Mouse (Mus musculus) ES-E14 (cell line): ENCODE measurements around the gene Scel. TPM values are rescaled to one million over a fixed set of nuclear protein-coding genes. Genes with fewer than 3 reads are reported as not detected.

Experiments
- DNase-seq: peaks from one replicate; pipeline ENCODE4 v3.0.0-alpha.2; 2013; ENCODE audit warnings: low read depth, low spot score
- H3K27ac ChIP-seq: 2 replicates; pipeline ENCODE4 v1.5.1; 2012; ENCODE audit warnings: low read depth, mild to moderate bottlenecking, low read length, moderate library complexity, mixed read lengths; ENCODE audit not compliant: poor library complexity, insufficient read depth, severe bottlenecking
- H3K36me3 ChIP-seq: 2 replicates; pipeline ENCODE4 v1.6.1; 2012; ENCODE audit warnings: mild to moderate bottlenecking, low read length, moderate library complexity, mixed read lengths; ENCODE audit not compliant: control insufficient read depth, poor library complexity, insufficient read depth, severe bottlenecking
- H3K4me1 ChIP-seq, 2 experiments: fragments of 150-350 bp in 1 of 2; sonication (generic) in 1 of 2; 2 replicates each; pipeline ENCODE4 v1.6.1; 2012; ENCODE audit warnings: low read length in 2 of 2, mild to moderate bottlenecking in 1 of 2, mixed read lengths in 1 of 2; ENCODE audit not compliant: control insufficient read depth in 2 of 2, insufficient read depth in 2 of 2, poor library complexity in 1 of 2
- H3K4me3 ChIP-seq, 2 experiments: fragments of 150-350 bp in 1 of 2; sonication (generic) in 1 of 2; 2 replicates each; pipeline ENCODE4 v1.5.1; 2012; ENCODE audit warnings: low read length in 2 of 2, low read depth in 1 of 2, mild to moderate bottlenecking in 1 of 2, mixed read lengths in 1 of 2; ENCODE audit not compliant: insufficient read depth in 1 of 2, poor library complexity in 1 of 2, severe bottlenecking in 1 of 2
- H3K9ac ChIP-seq: 2 replicates; pipeline ENCODE4 v1.6.1; 2012; ENCODE audit warnings: low read depth, mild to moderate bottlenecking, low read length, mixed read lengths; ENCODE audit not compliant: poor library complexity, insufficient read depth, severe bottlenecking
- H3K9me3 ChIP-seq: fragments of 150-350 bp; sonication (generic); 2 replicates; pipeline ENCODE4 v1.6.1; 2012; ENCODE audit warnings: low read depth, mild to moderate bottlenecking, low read length; ENCODE audit not compliant: control insufficient read depth, insufficient read depth
- CHD2 ChIP-seq: IDR thresholded peaks from 2 replicates; pipeline ENCODE4 v1.6.1; 2014; ENCODE audit warnings: mild to moderate bottlenecking, low read depth, low read length, inconsistent platforms
- HCFC1 ChIP-seq: IDR thresholded peaks from 2 replicates; pipeline ENCODE4 v1.6.1; 2012; ENCODE audit warnings: low read length, inconsistent platforms, borderline replicate concordance; ENCODE audit not compliant: insufficient read depth
- MAFK ChIP-seq: IDR thresholded peaks from 2 replicates; pipeline ENCODE4 v1.6.1; 2014; ENCODE audit warnings: mild to moderate bottlenecking, low read depth, low read length, inconsistent platforms; ENCODE audit not compliant: insufficient read depth
- ZC3H11A ChIP-seq: IDR thresholded peaks from 2 replicates; pipeline ENCODE4 v1.6.1; 2012; ENCODE audit warnings: low read depth, mild to moderate bottlenecking, inconsistent platforms, low read length, borderline replicate concordance
- ZNF384 ChIP-seq: IDR thresholded peaks from 2 replicates; pipeline ENCODE4 v1.6.1; 2012; ENCODE audit warnings: low read depth, low read length, inconsistent platforms
- in situ Hi-C, 2 experiments: fragments of 600-800 bp; cut with MboI; formaldehyde crosslinking; loops; one replicate each; pipeline ENCODE4 v1.15.1; 2025; ENCODE audit warnings: low sequenced_read_pairs in 2 of 2, inconsistent platforms in 1 of 2; ENCODE audit not compliant: unreplicated experiment in 2 of 2
- total RNA-seq: library from RNA; depleted of rRNA; stranded (reverse); fragments of 300-350 nt; gene quantifications from 2 replicates; pipeline ENCODE4 v1.2.3, GENCODE M21; 2012; rRNA removed

The Scel gene
- total RNA-seq, 1 experiment = 0.49 TPM

GRCm38 (mm10) chr14:103652524-103652923, 139.4 kb downstream of the Scel start:
- in situ Hi-C loops = no loop called here
- H3K4me3 ChIP-seq = no peak overlapping the region
- no peak overlapping the region for H3K9ac ChIP-seq
- no peak overlapping the region for H3K27ac ChIP-seq
- no peak for DNase-seq
- TF ChIP-seq CHD2 (no peak), ZC3H11A (no peak), MAFK (no peak), HCFC1 (no peak), ZNF384 (no peak)
- H3K4me1 ChIP-seq = peaks cover 0 to 2% of the 10 kb centered on the region in 2 experiments; a peak in 1 of 4 replicates
- H3K36me3 ChIP-seq = no peaks in the 10 kb centered on the region
- H3K9me3 ChIP-seq = no peaks in the 10 kb centered on the region

DNA sequence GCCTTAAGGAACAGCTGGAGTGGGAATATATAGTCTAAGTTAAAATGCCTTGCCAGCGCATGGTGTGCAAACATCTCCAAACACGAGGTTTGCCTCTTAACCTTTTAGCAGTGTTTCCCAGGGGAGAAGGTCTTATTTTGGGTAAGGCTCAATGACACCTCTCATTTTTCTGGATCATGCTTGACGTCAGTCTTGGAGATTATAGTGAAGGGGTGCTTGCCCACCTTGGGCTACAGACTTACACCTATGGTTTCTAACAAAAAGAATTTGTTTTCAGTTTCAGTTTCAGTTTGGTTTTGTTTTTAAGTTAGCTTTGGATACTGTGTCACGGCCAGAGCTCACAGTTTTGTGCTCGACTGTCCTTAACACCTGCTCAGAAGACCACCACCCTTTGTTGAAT, 140.7 kb downstream of the Scel start:
- Histone ChIP-seq H3K4me1 (peaks cover 0 to 2% of the 10 kb centered on the region in 2 experiments; a peak in 1 of 4 replicates), H3K4me3 (no peak overlapping the region), H3K9me3 (no peaks in the 10 kb centered on the region), H3K9ac (no peak overlapping the region), H3K36me3 (no peaks in the 10 kb centered on the region; the same call in 1 of the 2 replicates), H3K27ac (no peak overlapping the region)
- TF ChIP-seq CHD2 (no peak), ZNF384 (no peak), HCFC1 (no peak), MAFK (no peak), ZC3H11A (no peak)
- no peak for DNase-seq
- in situ Hi-C loops = no loop called here

DNA sequence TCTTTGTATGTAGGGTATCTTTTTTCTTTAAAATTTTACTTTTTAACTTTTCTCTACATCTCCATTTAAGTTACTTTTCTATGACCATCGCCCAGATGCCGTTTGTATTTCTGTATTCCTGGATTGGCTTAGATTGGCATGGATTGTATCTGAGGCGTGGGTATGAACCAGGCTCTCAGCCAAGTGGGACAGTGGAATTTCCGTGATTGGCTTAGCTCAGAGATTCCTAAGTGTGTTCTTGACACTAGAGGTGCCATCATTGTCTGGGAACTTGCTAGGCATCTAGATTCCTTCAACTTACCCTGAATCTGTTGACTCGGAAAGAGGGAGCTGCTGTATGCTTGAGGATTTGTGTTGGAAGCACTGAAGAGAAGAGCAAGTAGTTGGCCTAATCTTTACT, 142.3 kb downstream of the Scel start:
- Histone ChIP-seq H3K9me3 (no peaks in the 10 kb centered on the region), H3K4me1 (no peaks in the 10 kb centered on the region; a peak in 1 of 4 replicates), H3K36me3 (no peaks in the 10 kb centered on the region; the same call in 1 of the 2 replicates), H3K27ac (no peak overlapping the region), H3K9ac (no peak overlapping the region), H3K4me3 (no peak overlapping the region)
- TF ChIP-seq ZC3H11A (no peak), CHD2 (no peak)
- no peak for DNase-seq
- in situ Hi-C loops = no loop called here

GRCm38 (mm10) chr14:103657876-103658275, 144.7 kb downstream of the Scel start:
- Histone ChIP-seq H3K27ac (no peak overlapping the region), H3K9me3 (no peaks in the 10 kb centered on the region), H3K4me3 (no peak overlapping the region), H3K36me3 (no peaks in the 10 kb centered on the region; the same call in none of the 2 replicates), H3K4me1 (no peaks in the 10 kb centered on the region), H3K9ac (no peak overlapping the region)
- in situ Hi-C loops = no loop called here
- DNase-seq = no peak
- no peak for TF ChIP-seq HCFC1
- TF ChIP-seq MAFK = no peak
- TF ChIP-seq CHD2 = no peak
- TF ChIP-seq ZC3H11A = no peak
- TF ChIP-seq ZNF384 = no peak

Other genes starting within 250 kb of the Scel start
- 16.2 and 22.4 TPM in 2 replicates for gene Mycbp2, start 166.5 kb upstream of the Scel start, total RNA-seq
- 3.8 and 6.4 TPM in 2 replicates for gene Slain1, start 136.9 kb downstream of the Scel start, total RNA-seq